Mouse (Mus musculus): Measurements from ENCODE around the gene Atp1a2. TPM values are rescaled to one million over a fixed set of nuclear protein-coding genes. Genes with fewer than 3 reads are reported as not detected.

Atp1a2 gene
- 3.3 TPM in 2 replicates for polyA plus RNA-seq (2015; fragmentation: Nextera tagmentation; extraction: Ambion mirVana)

DNA sequence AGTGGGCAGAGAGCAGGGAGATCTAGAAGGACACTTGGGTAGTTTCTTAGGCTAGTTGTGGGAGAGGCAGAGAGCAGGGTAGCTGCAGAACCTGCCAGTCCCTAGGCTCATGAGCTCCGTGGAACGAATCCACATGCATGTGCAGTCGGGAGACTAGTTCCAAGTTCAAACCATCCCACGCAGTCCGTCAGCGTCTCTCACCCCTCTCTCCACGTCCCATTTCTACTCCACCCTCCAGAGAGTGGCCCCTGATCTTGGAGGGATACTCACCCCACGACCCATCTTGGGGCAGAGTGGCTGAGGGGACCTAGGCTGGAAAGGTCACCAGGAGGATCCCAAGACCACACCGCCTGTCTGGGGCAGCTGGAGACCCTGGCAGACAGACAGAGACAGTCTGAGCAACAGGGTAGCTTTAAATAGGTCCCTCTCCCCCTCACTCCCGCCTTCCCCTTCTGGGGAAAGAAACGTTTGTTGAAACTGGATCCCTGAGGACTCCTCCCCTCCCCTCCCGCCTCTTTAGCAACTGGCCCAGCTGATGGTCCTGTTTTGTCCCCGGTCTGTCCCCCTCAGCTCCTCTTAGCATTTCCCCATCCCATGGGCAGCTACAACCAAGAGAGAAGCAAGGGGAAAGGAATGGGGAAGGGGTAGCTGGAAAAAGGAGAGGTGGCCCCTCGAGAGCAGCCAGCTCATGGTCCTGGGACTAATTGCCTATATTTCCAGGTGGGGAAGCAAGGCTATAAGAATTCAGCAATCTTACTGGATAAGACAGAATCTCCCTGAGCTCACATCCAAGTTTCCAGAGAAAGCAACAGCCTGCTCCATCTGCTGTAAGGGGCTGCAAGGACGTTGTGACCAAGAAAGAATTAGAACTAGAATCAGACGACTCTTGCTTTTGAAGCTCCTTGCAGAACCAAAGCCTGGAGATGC is at the start of gene Atp1a2:
TSS of gene Atp1a2 (minus strand) at position 454 of the 927 bp plus-strand sequence.
- H3K27me3 ChIP-seq (replicated peaks), result no peaks in the 10 kb centered on the region
- 9% methylated on average over 16 of the region's 16 CpGs for WGBS
- no peaks in the 10 kb centered on the region for H3K36me3 ChIP-seq
- peak within 1 kb of the TSS; percentile 52 for H3K4me2 ChIP-seq (replicated peaks)
- peaks cover 17% of the 10 kb centered on the region for H3K4me1 ChIP-seq (replicated peaks)
- no peak within 1 kb of the TSS for H3K9ac ChIP-seq
- peak; percentile 60 for ATAC-seq
- no peaks in the 10 kb centered on the region for H3K9me3 ChIP-seq
- H3K4me3 ChIP-seq (replicated peaks), result peak within 1 kb of the TSS; percentile 23
- peak within 1 kb of the TSS; percentile 54; the same call in 1 of the 2 replicates for H3K27ac ChIP-seq

DNA sequence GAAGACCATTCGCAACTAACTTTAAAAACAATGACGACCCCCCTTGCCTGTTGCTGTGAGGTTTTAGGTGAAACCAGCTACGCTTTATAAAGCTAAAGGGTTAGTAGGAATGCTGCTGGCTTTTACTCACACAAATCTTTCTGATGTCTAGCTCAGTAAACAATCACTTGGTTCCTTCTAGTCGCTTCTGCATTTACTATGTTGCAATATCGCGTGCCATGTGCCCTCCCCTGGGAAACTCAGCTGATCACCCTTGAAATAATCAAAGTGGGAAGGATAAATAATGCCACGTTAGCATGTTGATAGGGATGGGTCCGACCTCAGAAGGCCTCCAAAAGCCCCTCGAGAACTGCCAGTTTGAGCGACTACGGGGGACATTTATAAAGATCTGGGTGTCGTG is 49.5 kb upstream of the Atp1a2 start:
- Histone ChIP-seq H3K4me1 (replicated peaks) (no peaks in the 10 kb centered on the region), H3K9me3 (no peaks in the 10 kb centered on the region), H3K27ac (no peak overlapping the region), H3K36me3 (no peaks in the 10 kb centered on the region), H3K27me3 (replicated peaks) (peaks cover 17% of the 10 kb centered on the region), H3K4me3 (replicated peaks) (no peak overlapping the region), H3K9ac (no peak overlapping the region), H3K4me2 (replicated peaks) (no peak overlapping the region)
- no peak for ATAC-seq
- 82% methylated on average over 12 of the region's 12 CpGs for WGBS

GRCm38 (mm10) chr1:172346707-172347106 is 48.8 kb upstream of the Atp1a2 start:
- Histone ChIP-seq H3K4me1 (replicated peaks) (no peaks in the 10 kb centered on the region), H3K9me3 (no peaks in the 10 kb centered on the region), H3K9ac (no peak overlapping the region), H3K4me2 (replicated peaks) (no peak overlapping the region), H3K27me3 (replicated peaks) (peaks cover 21% of the 10 kb centered on the region), H3K27ac (no peak overlapping the region), H3K4me3 (replicated peaks) (no peak overlapping the region), H3K36me3 (no peaks in the 10 kb centered on the region)
- WGBS, result 82% methylated on average over 10 of the region's 10 CpGs
- ATAC-seq, result no peak

GRCm38 (mm10) chr1:172344820-172345219 is 47.0 kb upstream of the Atp1a2 start:
- H3K4me3 ChIP-seq (replicated peaks), result no peak overlapping the region
- WGBS, result 52% methylated on average over 7 of the region's 7 CpGs
- no peak; the same call in 1 of the 2 replicates for ATAC-seq
- no peaks in the 10 kb centered on the region for H3K9me3 ChIP-seq
- H3K9ac ChIP-seq, result no peak overlapping the region
- H3K36me3 ChIP-seq, result no peaks in the 10 kb centered on the region
- no peak overlapping the region for H3K27ac ChIP-seq
- H3K27me3 ChIP-seq (replicated peaks), result peaks cover 29% of the 10 kb centered on the region
- peaks cover 14% of the 10 kb centered on the region; the same call in 1 of the 2 replicates for H3K4me1 ChIP-seq (replicated peaks)
- no peak overlapping the region for H3K4me2 ChIP-seq (replicated peaks)

DNA sequence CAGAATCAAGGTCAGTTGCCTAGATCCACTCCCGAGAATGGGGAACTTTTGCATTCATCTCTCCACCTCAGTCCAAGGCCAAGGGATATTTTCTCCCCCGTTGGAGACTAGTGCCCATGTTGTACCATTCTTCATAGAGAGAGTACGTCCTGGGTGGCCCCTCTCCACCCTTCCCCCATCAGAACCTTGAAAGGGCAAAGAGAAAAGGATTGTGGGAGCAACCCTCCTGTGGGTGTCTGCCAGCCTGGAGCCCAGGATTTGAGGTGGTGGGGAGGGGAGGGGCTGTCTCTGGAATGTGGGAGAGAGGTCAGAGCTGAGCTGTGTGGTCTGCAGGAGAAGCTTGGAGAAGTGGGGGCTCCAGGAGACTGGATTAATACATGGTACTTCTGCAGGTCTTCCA is 46.0 kb upstream of the Atp1a2 start:
- H3K36me3 ChIP-seq, result no peaks in the 10 kb centered on the region
- no peak for ATAC-seq

GRCm38 (mm10) chr1:172342729-172343128 is 44.9 kb upstream of the Atp1a2 start:
- WGBS, result 83% methylated on average over 3 of the region's 3 CpGs
- no peaks in the 10 kb centered on the region for H3K36me3 ChIP-seq
- H3K4me2 ChIP-seq (replicated peaks), result no peak overlapping the region
- no peak overlapping the region for H3K9ac ChIP-seq
- H3K9me3 ChIP-seq, result no peaks in the 10 kb centered on the region
- no peak for ATAC-seq
- peaks cover 14% of the 10 kb centered on the region; the same call in 1 of the 2 replicates for H3K4me1 ChIP-seq (replicated peaks)
- no peak overlapping the region for H3K4me3 ChIP-seq (replicated peaks)
- H3K27ac ChIP-seq, result no peak overlapping the region
- peaks cover 31% of the 10 kb centered on the region for H3K27me3 ChIP-seq (replicated peaks)

More for the DNA sequence above, 46.0 kb upstream of the Atp1a2 start:
- 56% methylated on average over 3 of the region's 3 CpGs for WGBS
- Histone ChIP-seq H3K4me2 (replicated peaks) (no peak overlapping the region), H3K9me3 (no peaks in the 10 kb centered on the region), H3K4me3 (replicated peaks) (no peak overlapping the region), H3K27me3 (replicated peaks) (peaks cover 31% of the 10 kb centered on the region), H3K27ac (no peak overlapping the region), H3K9ac (no peak overlapping the region), H3K4me1 (replicated peaks) (peaks cover 14% of the 10 kb centered on the region; the same call in 1 of the 2 replicates)

- Histone ChIP-seq H3K36me3 (no peaks in the 10 kb centered on the region), H3K4me3 (replicated peaks) (peak overlapping the region; percentile 45), H3K9ac (peak overlapping the region; percentile 5; the same call in 1 of the 2 replicates), H3K27me3 (replicated peaks) (peaks cover 31% of the 10 kb centered on the region), H3K9me3 (no peaks in the 10 kb centered on the region), H3K27ac (no peak overlapping the region), H3K4me1 (replicated peaks) (peaks cover 14% of the 10 kb centered on the region; the same call in 1 of the 2 replicates), H3K4me2 (replicated peaks) (peak overlapping the region; percentile 88)
- 15% methylated on average over 10 of the region's 10 CpGs for WGBS
- peak; percentile 15; the same call in 1 of the 2 replicates for ATAC-seq
Observed at GRCm38 (mm10) chr1:172341386-172341785, 43.5 kb upstream of the Atp1a2 start.

GRCm38 (mm10) chr1:172340729-172341321 is 43.0 kb upstream of the Atp1a2 start, which contains the start of gene Kcnj10:
Gene Kcnj10 (plus strand): TSS chr1:172341210.
- H3K27ac ChIP-seq, result no peak within 1 kb of the TSS
- H3K4me3 ChIP-seq (replicated peaks), result peak within 1 kb of the TSS; percentile 45
- H3K4me1 ChIP-seq (replicated peaks), result peaks cover 14% of the 10 kb centered on the region; the same call in 1 of the 2 replicates
- peak within 1 kb of the TSS; percentile 88 for H3K4me2 ChIP-seq (replicated peaks)
- no peaks in the 10 kb centered on the region for H3K9me3 ChIP-seq
- no peaks in the 10 kb centered on the region for H3K36me3 ChIP-seq
- ATAC-seq, result peak; percentile 95
- peak within 1 kb of the TSS; percentile 5; the same call in 1 of the 2 replicates for H3K9ac ChIP-seq
- WGBS, result 2% methylated on average over 38 of the region's 38 CpGs
- H3K27me3 ChIP-seq (replicated peaks), result peaks cover 34% of the 10 kb centered on the region

- Histone ChIP-seq H3K4me2 (replicated peaks) (no peak overlapping the region), H3K36me3 (no peaks in the 10 kb centered on the region), H3K27ac (no peak overlapping the region), H3K9me3 (no peaks in the 10 kb centered on the region), H3K27me3 (replicated peaks) (peaks cover 35% of the 10 kb centered on the region), H3K4me1 (replicated peaks) (peaks cover 14% of the 10 kb centered on the region; the same call in 1 of the 2 replicates), H3K4me3 (replicated peaks) (no peak overlapping the region), H3K9ac (no peak overlapping the region)
- no peak for ATAC-seq
- WGBS, result 43% methylated on average over 2 of the region's 2 CpGs
Observed at GRCm38 (mm10) chr1:172337411-172338185, 39.7 kb upstream of the Atp1a2 start.

- WGBS, result 71% methylated on average over 15 of the region's 15 CpGs
- Histone ChIP-seq H3K36me3 (no peaks in the 10 kb centered on the region), H3K4me1 (replicated peaks) (peaks cover 5% of the 10 kb centered on the region; the same call in 1 of the 2 replicates), H3K27me3 (replicated peaks) (peaks cover 22% of the 10 kb centered on the region), H3K27ac (no peak overlapping the region), H3K4me3 (replicated peaks) (no peak overlapping the region), H3K9ac (no peak overlapping the region), H3K9me3 (no peaks in the 10 kb centered on the region), H3K4me2 (replicated peaks) (no peak overlapping the region)
- no peak for ATAC-seq
Observed at GRCm38 (mm10) chr1:172335804-172336203, 37.9 kb upstream of the Atp1a2 start.

- WGBS, result 16% methylated on average over 3 of the region's 3 CpGs
- Histone ChIP-seq H3K27me3 (replicated peaks) (peaks cover 30% of the 10 kb centered on the region), H3K4me2 (replicated peaks) (no peak overlapping the region), H3K9ac (no peak overlapping the region), H3K9me3 (no peaks in the 10 kb centered on the region), H3K4me1 (replicated peaks) (no peaks in the 10 kb centered on the region), H3K36me3 (no peaks in the 10 kb centered on the region), H3K4me3 (replicated peaks) (no peak overlapping the region), H3K27ac (no peak overlapping the region)
- ATAC-seq, result no peak
Observed at GRCm38 (mm10) chr1:172333512-172333911, 35.6 kb upstream of the Atp1a2 start.

All from intestine, embryonic 15.5 days (tissue).